Mouse (Mus musculus): ENCODE measurements around the gene Tigd4. TPM values are rescaled to one million over a fixed set of nuclear protein-coding genes. Genes with fewer than 3 reads are reported as not detected.

Gene Tigd4
- total RNA-seq, 2 experiments from 2014 or later = 0.14 to 0.16 TPM

DNA sequence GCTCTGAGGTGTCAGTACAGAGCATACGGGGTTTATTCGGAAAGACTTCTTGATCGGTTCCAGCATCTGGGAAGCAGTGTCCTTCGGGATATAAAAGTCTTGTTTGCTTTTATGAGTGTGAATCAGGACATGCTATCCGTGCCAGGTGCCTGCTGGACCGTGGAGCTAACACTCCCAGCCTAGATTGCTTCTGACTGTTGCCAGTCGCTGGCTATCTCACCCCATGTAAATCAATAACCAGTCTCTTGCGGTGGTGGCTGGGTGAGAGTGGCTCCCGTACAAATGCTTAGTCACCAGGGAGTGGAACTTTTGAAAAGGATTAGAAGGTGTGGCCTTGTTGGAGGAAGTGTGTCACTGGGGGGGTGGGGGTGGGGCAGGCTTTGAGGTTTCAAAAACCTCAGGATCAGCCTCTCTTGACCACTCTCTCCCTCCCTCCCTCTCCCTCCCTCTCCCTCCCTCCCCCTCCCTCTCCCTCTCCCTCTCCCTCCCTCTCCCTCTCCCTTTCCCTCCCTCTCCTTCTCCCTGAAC is 16.9 kb downstream of the Tigd4 start:
- no peak for DNase-seq (ENCODE audit: low spot score in 2 of 2)

DNA sequence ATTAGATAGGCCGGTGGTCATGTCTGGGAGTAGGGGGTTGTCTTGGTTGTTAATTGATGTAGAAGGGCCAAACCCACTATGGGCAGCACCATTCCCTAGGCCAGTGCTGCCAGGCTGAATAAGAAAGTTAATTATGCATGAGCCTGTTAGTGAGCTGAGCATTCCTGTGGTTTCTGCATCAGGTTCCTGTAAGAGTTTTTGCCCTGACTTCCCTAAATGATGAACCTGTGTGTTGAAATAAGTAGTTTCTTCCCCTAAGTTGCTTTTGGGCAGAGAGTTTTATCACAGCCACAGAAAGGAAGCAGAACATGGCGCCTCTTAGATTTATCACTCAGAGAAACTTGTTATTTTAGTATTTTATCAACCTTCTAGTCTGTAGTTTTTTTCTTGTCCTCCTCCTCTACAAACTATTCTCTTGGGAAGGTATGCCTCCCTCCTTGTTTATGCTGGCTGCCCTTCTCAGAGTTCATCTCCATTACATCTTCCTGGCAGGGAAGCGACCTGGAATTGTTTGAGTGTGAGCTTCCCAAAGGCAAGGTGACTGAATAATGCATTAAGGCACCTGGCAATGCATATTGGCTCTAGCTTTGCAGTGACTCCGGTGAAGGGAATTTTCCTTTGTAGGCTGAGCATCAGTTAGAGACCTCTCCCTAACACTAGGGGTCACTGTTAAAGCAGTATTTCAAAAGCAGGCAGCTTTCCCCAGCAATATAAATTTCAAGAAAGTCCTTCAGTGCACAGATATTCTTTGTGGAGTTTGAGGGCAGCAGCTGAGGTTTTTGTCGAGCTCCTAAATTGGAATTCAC is 21.9 kb downstream of the Tigd4 start:
- peak; percentile 14 to 22 for DNase-seq (ENCODE audit: low spot score in 2 of 2)

DNA sequence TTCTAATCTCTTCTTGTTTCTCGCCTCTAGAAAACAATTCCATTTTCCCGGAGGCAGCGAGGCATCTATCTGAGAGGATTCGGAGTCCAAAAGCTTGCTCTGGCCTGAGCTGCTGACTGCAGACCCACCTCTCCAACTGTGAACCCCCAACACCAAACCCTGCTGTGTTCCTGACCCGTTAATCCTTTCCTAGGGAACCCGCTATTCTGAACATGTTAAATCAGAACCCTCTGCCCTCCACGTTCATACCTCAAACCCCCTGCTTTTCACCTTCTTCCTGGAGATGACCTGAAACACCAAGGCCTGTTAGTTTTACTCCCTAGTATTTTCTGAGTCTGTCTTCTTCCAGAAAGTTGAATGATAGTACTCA is 22.5 kb downstream of the Tigd4 start:
- DNase-seq (ENCODE audit: low spot score in 2 of 2) = no peak

DNA sequence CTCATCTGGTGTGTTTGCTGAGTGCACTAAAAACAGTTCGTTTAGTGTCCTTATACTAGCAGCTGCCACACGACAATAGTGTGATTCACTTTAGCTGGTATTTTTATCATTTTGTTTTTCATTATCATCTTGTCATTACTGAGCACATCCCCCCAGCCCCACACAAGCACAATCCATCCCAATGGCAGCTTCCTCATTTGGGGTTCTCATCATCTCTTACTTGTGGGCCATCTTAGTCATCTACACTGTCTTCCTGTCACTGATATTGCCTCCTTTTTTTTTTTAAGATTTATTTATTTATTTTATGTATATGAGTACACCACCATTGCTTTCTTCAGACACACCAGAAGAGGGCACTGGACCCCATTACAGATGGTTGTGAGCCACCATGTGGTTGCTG is 25.3 kb downstream of the Tigd4 start:
- DNase-seq (ENCODE audit: low spot score in 2 of 2) = no peak

DNA sequence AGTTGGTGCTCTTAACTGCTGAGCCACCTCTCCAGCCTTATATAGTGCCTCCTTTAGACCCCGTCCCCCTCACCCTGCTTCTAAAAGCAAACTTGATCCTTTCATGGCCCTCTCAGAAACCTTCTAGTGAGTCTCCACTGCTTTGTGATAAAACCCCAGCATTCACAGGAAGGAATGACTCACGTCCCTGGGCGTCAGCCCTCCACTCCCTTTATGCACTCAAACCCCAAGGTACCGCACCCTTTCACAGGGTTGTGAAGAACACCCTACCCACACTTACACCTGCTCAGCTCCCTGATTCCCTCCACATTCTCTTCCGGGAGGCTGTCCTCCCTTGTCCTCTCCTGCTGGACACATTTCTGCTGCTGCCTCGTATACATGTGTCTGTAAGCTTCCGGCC is 25.7 kb downstream of the Tigd4 start:
- DNase-seq (ENCODE audit: low spot score in 2 of 2) = no peak

DNA sequence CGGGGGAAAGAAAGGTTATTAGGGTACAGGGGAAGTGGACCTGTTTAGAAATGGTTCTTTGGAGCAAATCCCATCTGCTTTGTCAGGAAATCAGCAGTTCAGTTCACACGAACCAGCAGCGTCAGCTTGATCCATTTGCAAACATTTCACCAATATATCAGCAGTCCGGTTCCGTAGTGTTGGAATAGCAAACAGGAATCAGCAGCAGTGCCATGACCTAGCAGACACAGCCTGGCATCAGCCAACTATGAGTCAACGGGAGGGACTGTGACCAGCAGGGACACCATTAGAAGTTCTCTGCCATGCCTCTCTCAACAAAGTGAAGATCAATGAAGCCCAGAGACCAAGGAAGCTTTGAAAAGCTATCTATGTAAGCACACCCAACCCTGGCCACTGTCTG is 26.4 kb downstream of the Tigd4 start:
- no peak for DNase-seq (ENCODE audit: low spot score in 2 of 2)

DNA sequence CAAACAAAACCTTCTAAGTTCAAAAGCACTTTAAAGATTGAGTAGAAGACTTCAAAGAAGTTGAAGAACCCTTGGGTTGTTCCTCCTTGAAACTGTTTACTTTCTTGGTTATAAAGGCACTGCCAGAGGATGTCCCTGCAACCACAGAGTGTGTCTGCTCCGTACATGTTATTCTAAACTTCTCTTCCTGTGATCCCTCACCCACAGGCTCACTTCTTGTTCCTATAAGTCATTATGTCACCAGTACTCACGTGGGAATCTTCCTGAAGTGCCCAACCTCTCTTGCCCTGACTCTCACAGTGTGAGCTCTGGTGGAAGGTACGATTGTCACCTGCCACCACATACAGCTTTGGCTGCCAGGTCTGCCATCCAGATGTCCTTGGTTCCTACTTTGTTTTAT is 28.7 kb downstream of the Tigd4 start:
- DNase-seq (ENCODE audit: low spot score in 2 of 2) = no peak

DNA sequence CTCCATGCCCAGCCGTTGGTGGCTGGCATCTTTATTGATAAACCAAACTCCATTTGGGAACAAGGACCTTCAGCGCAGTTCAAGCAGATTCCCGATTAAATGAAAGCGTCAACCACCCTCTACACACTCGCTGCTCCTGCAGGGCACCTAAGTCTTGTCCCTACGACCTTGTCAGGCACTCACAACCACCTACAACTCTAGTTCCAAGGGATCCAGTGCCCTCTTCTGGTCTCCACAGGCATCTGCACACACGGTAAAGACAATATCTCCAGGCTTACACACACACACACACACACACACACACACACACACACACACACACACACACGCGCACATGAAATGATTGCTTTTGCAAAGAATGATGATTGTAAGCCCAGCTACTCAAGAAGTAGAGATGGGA is 38.2 kb downstream of the Tigd4 start:
- no peak for DNase-seq (ENCODE audit: low spot score in 2 of 2)

DNA sequence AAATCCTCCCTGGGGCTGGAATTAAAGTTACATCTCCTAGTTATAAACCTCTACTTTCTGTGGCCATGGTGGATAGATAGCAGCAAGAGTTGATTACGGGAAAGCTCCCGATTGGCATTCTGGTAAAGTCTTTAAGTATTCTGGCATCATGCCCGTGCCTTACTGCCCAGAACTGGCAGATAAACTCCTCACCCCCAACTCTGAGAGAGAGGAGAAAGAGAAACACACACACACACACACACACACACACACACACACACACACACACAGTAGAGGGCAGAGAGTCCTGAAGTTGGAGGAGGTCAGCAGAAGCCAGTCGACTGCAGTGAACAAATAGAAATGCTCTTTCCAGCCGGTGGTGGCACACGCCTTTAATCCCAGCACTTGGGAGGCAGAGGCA is 43.7 kb downstream of the Tigd4 start:
- no peak for DNase-seq (ENCODE audit: low spot score in 2 of 2)

DNA sequence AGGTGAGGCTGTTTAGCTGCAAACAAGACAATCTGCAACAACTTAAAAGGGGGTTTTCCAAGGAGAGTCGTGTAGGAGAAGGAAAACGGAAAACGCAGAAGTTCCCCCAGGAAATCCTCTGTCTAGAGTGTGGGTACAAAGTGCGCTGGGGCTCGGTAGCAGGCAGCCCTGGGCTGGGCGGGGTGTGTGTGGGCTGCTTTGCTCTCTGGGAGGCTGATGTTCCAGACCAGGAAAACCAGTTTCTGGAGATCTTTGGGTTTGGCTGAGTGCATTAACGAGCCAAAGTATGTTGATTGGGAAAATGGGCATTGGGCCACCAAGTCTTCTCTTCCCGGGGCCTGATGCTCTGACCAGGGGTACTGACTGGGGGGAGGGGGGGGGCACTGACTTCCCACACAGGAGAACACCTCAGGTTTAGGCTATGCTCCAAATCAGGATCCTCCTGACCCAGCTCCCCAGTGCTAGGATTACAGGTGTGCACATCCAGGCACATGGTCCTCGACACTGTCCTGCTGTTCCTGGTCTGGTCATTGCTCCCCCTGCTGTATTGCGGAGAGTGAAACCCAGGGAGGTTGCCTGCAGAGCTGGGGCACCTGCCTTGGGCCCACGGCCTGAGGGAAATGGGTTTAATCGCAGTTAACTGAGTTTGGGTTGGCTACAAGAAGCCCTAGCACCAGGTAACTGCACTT is 44.7 kb downstream of the Tigd4 start:
- DNase-seq (ENCODE audit: low spot score in 2 of 2) = no peak

DNA sequence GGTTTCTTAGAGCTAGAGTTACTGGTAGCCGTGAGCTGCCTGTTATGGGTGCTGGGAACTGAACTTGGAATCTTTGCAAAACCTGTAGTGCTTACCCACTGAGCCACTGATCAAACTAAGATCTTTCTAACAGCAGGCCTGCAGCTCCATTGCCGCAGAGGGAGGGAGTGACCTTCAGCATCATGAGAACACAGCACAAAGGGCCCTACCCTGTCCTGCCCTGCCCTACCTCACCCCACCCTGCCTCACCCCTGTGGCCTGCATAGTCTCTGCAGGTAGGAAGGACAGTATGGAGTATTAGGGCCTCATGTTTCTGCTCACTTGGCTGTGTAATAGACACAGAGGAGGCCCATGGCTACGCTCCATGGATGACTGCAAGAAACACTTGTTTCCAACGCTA is 45.5 kb downstream of the Tigd4 start:
- DNase-seq (ENCODE audit: low spot score in 2 of 2) = no peak

DNA sequence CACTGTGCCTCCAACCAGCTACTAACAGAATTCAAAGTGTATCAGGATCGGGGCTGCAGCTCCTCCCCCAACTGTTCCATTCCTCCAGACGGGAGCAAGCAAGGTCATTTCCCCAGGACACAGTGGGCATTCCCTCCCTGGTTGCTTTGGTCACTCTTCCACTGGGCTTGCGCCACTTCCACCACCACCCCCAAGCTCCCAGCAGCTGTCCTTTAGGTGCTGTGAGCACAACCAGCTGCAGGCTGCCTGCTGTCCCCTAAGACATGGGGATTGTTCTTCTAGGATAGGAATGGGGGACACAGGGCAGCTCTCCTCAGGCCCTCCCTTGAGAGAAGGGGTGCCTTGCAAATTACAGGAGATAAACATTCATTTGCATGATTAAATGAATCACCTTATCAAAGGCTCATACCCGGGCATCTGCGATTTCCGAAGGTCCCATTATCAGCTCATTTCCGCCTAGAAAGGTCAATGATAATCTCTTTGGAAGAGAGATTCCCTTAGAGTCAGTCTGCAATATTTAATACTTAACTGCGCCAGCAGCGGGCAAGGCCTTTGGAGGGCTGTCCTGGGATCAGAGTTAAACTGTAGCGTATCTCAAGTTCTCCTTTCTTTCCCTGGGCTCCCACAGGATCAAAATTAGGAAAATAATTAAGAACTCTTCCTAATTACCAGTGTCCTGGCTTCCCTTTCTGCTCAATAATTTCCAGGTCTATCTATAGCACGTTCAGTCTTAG is 46.6 kb downstream of the Tigd4 start:
- DNase-seq (ENCODE audit: low spot score in 2 of 2) = no peak

DNA sequence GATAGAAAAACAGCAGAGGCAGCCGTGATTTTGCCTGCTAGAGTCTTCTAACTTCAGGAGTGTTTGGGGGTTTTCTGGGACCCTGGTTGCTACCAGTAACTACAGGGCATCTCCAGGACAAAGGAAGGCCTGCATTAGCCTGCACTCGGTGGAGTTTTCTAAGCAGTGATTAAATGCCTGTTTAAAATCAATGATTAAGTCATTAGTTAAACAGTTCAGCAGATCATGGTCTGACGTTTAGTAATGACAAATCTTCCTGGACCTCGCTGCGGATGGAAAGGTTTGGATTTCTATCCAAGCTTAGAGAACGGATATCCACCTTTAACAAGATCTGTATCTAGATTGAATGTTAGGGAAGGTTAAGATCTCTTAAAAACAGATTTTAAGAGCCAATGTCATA is 47.2 kb downstream of the Tigd4 start:
- DNase-seq (ENCODE audit: low spot score in 2 of 2) = no peak

DNA sequence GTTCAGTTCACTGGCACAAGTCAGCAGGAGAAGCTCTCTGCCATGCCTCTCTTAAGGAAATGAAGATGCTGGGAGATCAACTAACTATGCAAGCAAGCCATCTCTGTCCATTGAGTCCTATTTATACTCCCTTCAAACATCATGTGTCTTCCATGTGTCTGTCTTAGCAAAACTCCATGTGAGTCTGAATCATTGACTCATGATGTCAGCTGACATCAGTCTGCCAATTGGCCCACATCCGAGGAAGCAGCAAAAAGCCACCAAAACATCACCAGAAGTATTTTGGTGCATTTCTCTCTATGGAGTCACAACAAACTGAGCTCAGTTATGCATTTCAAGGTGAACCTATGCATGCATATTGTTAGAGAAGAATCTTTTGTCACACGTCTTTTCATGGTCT is 48.0 kb downstream of the Tigd4 start:
- no peak for DNase-seq (ENCODE audit: low spot score in 2 of 2)

DNA sequence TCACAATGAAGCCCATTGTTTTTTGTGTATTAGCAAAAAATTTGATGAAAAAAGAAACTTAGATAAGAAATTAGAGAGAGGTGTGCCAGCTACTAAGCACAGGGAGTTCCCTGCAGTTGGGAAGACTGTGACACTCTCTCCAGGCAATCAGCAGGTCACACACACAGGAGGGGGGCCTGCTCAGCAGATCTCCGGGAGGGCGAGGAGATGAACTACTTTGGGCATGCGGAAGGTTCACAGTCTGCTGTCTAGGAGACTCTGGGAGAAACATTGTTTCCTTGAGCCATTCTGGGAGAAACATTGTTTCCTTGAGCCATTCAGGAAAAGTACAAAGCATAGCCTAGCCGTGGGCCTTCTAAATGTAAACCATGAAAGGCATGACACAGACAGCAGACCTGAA is 49.6 kb downstream of the Tigd4 start:
- DNase-seq (ENCODE audit: low spot score in 2 of 2) = no peak

DNA sequence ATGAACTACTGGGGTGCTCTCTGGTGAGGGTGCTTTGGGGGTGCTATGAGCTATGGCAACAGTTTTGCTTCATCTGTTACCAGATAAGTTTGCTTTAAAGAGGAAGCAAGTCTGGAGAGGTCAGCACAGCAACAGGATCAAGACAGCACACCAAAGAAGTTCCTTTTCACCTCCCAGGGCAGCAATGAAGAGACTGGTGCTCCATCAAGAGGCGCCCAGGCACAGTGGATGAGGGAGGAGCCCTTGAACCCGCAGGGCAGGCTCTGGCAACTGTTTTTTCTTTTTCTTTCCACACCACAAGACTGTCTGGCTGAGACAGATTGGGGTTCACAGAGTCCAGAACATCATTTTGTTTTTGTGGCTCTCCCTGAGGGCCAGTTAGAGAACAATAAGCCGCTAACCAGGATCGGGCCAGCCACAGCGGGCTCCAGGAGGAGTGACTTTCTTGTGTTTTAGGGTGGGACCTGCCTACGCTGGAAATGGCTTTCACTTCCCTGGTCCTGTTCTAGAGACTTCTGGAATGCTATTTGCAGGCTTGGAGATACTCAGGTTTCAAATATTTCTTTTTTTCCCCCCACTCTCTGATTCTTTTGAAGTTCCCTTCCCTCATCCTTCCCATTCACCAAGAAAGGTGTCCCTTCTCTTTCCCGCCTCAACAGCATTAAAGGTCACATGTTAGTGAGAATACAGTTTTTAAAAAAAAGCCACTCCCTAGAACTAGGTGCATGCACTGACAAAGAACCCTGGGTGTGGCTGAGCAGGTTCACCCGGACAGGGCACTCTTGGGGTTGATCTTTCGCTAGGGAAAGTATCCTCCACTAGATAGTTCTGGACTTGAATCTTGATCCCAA is 52.0 kb downstream of the Tigd4 start:
- DNase-seq (ENCODE audit: low spot score in 2 of 2) = no peak

DNA sequence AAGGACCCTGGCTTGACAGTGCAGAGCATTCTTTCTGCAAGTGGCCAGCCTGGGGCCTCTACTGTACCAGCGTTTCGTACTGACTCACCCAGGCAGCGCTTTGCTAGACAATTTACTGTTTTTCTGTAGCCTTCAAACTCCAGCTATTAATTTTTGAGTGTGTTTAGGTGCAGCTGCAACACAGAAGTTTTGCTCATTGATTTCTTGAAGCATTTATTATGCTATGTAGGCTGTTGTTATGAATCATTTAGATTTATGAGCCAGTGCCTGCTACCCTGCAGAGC is 52.6 kb downstream of the Tigd4 start:
- DNase-seq (ENCODE audit: low spot score in 2 of 2) = no peak

DNA sequence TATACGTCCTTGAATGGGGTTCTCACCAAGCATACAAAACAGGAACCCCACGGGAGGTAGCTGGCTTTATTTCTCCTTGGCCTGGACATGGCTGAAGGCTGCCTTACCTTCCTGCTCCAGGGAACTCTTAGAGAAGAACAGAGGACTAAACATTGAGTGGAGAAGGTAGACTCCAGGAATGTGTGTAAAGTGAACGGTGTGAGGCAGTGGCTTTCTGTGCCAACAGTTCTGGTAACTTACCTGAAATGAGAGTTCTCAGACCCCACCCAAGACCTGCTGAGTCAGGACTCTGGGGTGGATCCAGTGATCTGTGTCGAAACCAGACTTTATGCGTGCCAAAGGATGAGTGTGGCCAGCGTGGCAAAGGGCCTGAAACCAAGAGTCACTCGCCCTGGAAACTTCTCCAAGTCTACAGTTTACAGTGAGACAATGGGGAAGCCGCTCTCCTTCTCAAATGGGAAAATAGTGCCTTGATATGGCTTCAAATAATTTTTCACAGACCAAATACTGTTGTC is 53.0 kb downstream of the Tigd4 start:
- DNase-seq (ENCODE audit: low spot score in 2 of 2) = no peak

All from layer of hippocampus, postnatal 10 days (tissue).